In the genomic region with DNA sequence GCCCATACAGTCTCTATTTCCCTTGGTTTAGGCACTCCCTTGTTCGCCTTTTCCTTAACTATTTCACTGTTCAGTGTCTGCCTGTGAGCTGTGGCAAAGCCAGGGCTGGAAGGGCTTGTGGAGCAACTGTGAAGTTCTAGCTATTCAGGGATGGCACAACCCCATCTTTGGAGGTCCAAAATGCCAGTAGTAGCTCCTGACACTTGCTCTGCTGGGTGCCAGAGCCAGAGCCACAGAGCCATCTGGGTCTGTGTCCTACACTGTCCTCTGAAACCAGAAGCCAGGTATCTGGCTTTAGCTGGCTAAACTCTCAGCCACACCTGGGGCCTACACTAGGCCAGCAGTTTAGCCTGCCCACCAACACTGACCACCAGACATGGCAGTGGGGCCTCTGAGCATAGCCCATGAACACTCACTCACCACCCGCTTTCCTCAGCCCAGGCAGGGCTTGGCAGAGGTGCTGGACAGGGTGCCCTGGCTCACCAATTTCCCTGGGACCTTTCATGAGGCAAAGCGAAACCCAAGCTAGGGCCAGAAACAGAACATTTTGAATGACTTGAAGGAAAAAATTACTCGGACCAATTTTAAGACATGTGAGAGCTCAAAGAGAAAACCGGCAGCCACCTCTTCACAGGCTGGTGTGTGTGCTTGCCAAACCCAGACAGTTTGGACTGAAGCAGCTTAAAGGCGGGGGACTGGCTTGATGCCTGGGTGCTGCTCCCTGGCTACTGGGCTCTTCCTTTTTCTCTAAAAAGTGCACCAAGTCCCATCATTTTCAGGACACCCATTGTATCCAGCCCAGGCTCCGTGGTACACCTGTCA, we compare ENCODE assay signal across 15 mouse cellular contexts.
DNase-seq lines count a peak whose midpoint lies in the region; ATAC-seq and TF ChIP-seq lines count a peak whose summit lies in the region.
"Had no signal": no experiment of that assay in that cellular context is flagged by ENCODE, and none has a peak within 500 bp of the region (broad histone marks: within the 10 kb centered on the region; RNA-seq: fewer than 3 reads in every experiment).

No protein-coding gene starts in this region.

- ATAC-seq in forebrain, embryonic 14.5 days = no peak
- ATAC-seq in embryonic facial prominence, embryonic 14.5 days (ENCODE audit: low read depth) = no peak

- no peak overlapping the region for H3K4me2 ChIP-seq in forebrain, embryonic 14.5 days (ENCODE audit: low read length)
- peak overlapping the region; percentile 17; the same call in 1 of the 2 replicates for H3K4me2 ChIP-seq in CH12.LX (ENCODE audit: insufficient read depth, low read depth, poor library complexity, severe bottlenecking)
- no peak overlapping the region for H3K4me2 ChIP-seq in embryonic facial prominence, embryonic 14.5 days (ENCODE audit: low read depth, low read length)
- H3K4me2 ChIP-seq: forebrain, embryonic 12.5 days; hindbrain, embryonic 15.5 days; liver, embryonic 15.5 days had no signal

- no peak for TF ChIP-seq RAD21 in CH12.LX (IDR thresholded peaks at IDR 0.05; ENCODE audit: low read depth, low read length)

- intact Hi-C loops in left cerebral cortex, postnatal 14 days (cut with DNase I) = no loop called here

- no peak for TF ChIP-seq POLR2A in CH12.LX (IDR thresholded peaks at IDR 0.05; ENCODE audit: low read depth, low read length)

- H3K4me1 ChIP-seq in forebrain, embryonic 10.5 days = peaks cover 15% of the 10 kb centered on the region
- H3K4me1 ChIP-seq in forebrain, embryonic 14.5 days (ENCODE audit: control insufficient read depth, insufficient read depth, low read length) = no peaks in the 10 kb centered on the region
- H3K4me1 ChIP-seq in CH12.LX (ENCODE audit: control insufficient read depth in 1 of 2, insufficient read depth in 2 of 2) = peaks cover 10 to 16% of the 10 kb centered on the region in 2 experiments
- H3K4me1 ChIP-seq in embryonic facial prominence, embryonic 14.5 days (ENCODE audit: control insufficient read depth, insufficient read depth, low read length) = no peaks in the 10 kb centered on the region
- H3K4me1 ChIP-seq: hindbrain, embryonic 15.5 days; liver, embryonic 15.5 days; megakaryocyte, embryonic 14.5 days had no signal

- peak; percentile 59 for TF ChIP-seq EP300 in CH12.LX (IDR thresholded peaks at IDR 0.05; ENCODE audit: low read length)

- in situ Hi-C loops in CH12.LX (cut with MboI; ENCODE audit: low pct_ligation_motif_present, low pct_unique_long_range_greater_than_20kb, low sequenced_read_pairs) = no loop called here

- 0 out of 2 replicates have a peak overlapping the region, but pooled peaks have one; percentile 1 for H3K27ac ChIP-seq in forebrain, embryonic 10.5 days
- H3K27ac ChIP-seq in forebrain, embryonic 14.5 days (ENCODE audit: low read depth, low read length) = no peak overlapping the region
- no peak overlapping the region for H3K27ac ChIP-seq in CH12.LX (ENCODE audit: insufficient read depth, low read depth)
- no peak overlapping the region for H3K27ac ChIP-seq in embryonic facial prominence, embryonic 14.5 days (replicated peaks; ENCODE audit: low read depth, low read length)
- H3K27ac ChIP-seq: forebrain, embryonic 12.5 days; heart, embryonic 10.5 days; hindbrain, embryonic 15.5 days; liver, embryonic 15.5 days had no signal

- no peak overlapping the region for H3K9ac ChIP-seq in forebrain, embryonic 14.5 days (ENCODE audit: low read length)
- no peak overlapping the region for H3K9ac ChIP-seq in CH12.LX (ENCODE audit: insufficient read depth, low read depth)
- H3K9ac ChIP-seq in embryonic facial prominence, embryonic 14.5 days (ENCODE audit: low read depth, low read length) = no peak overlapping the region
- H3K9ac ChIP-seq: forebrain, embryonic 12.5 days; hindbrain, embryonic 15.5 days; liver, embryonic 15.5 days had no signal

- DNase-seq in forebrain, embryonic 10.5 days (ENCODE audit: extremely low spot score, low spot score) = no peak
- DNase-seq in forebrain, embryonic 14.5 days (ENCODE audit: low spot score) = no peak
- peak; percentile 19 for DNase-seq in CH12.LX (ENCODE audit: extremely low read depth)
- peak; percentile 31 for DNase-seq in embryonic facial prominence, embryonic 14.5 days (ENCODE audit: low spot score)
- peak; percentile 37 to 53 for DNase-seq in left cerebral cortex, postnatal 14 days (ENCODE audit: low spot score in 2 of 2)
- DNase-seq in adrenal gland, postnatal 10 days = no peak
- DNase-seq in c-Kit-positive CD71-positive TER-119-positive erythroid progenitor cells, embryonic 14.5 days (ENCODE audit: low spot score) = no peak
- no peak for DNase-seq in heart, adult 18-20 months
- DNase-seq: adrenal gland, adult 8-10 months; thymus, postnatal 14 days had no signal

- TF ChIP-seq CTCF in CH12.LX (conservative IDR thresholded peaks at IDR 0.05 in 1 of 2, IDR thresholded peaks at IDR 0.05 in 1 of 2; ENCODE audit: low read depth in 2 of 2, low read length in 2 of 2) = no peak

- no peaks in the 10 kb centered on the region for H3K9me3 ChIP-seq in forebrain, embryonic 10.5 days
- H3K9me3 ChIP-seq in forebrain, embryonic 14.5 days (replicated peaks; ENCODE audit: control insufficient read depth, low read length) = no peaks in the 10 kb centered on the region
- H3K9me3 ChIP-seq in CH12.LX (replicated peaks; ENCODE audit: low read length) = no peaks in the 10 kb centered on the region
- H3K9me3 ChIP-seq in embryonic facial prominence, embryonic 14.5 days (ENCODE audit: control insufficient read depth, low read length) = no peaks in the 10 kb centered on the region
- H3K9me3 ChIP-seq: forebrain, embryonic 12.5 days; heart, embryonic 10.5 days; hindbrain, embryonic 15.5 days; liver, embryonic 15.5 days; megakaryocyte, embryonic 14.5 days had no signal

- H3K36me3 ChIP-seq in forebrain, embryonic 10.5 days (replicated peaks) = no peaks in the 10 kb centered on the region
- H3K36me3 ChIP-seq in forebrain, embryonic 14.5 days (ENCODE audit: control insufficient read depth, insufficient read depth, low read length) = no peaks in the 10 kb centered on the region
- H3K36me3 ChIP-seq in CH12.LX (replicated peaks in 1 of 2; ENCODE audit: control insufficient read depth in 1 of 2, insufficient read depth in 1 of 2, low read length in 1 of 2) = no peaks in the 10 kb centered on the region
- no peaks in the 10 kb centered on the region for H3K36me3 ChIP-seq in embryonic facial prominence, embryonic 14.5 days (ENCODE audit: control insufficient read depth, insufficient read depth, low read length)
- H3K36me3 ChIP-seq: forebrain, embryonic 12.5 days; heart, embryonic 10.5 days; hindbrain, embryonic 15.5 days; liver, embryonic 15.5 days had no signal

- H3K27me3 ChIP-seq in forebrain, embryonic 10.5 days (ENCODE audit: poor library complexity, severe bottlenecking) = no peaks in the 10 kb centered on the region
- H3K27me3 ChIP-seq in forebrain, embryonic 14.5 days (replicated peaks; ENCODE audit: control insufficient read depth, insufficient read depth, low read length) = no peaks in the 10 kb centered on the region
- no peaks in the 10 kb centered on the region for H3K27me3 ChIP-seq in CH12.LX (replicated peaks)
- no peaks in the 10 kb centered on the region for H3K27me3 ChIP-seq in embryonic facial prominence, embryonic 14.5 days (replicated peaks; ENCODE audit: control insufficient read depth, insufficient read depth, low read length)
- H3K27me3 ChIP-seq: forebrain, embryonic 12.5 days; hindbrain, embryonic 15.5 days; liver, embryonic 15.5 days had no signal

- dilution Hi-C loops in CH12.LX (cut with MboI; ENCODE audit: extremely low pct_ligation_motif_present, extremely low pct_unique_long_range_greater_than_20kb, low sequenced_read_pairs) = no loop called here

- H3K79me2 ChIP-seq in CH12.LX (replicated peaks; ENCODE audit: control insufficient read depth, extremely low read depth, insufficient read depth, poor library complexity, severe bottlenecking) = no peaks in the 10 kb centered on the region

- WGBS in forebrain, embryonic 10.5 days = 91% methylated on average over 7 of the region's 7 CpGs
- 86% methylated on average over 7 of the region's 7 CpGs for WGBS in forebrain, embryonic 14.5 days
- WGBS in embryonic facial prominence, embryonic 14.5 days = 77% methylated on average over 7 of the region's 7 CpGs

- H3K4me3 ChIP-seq in forebrain, embryonic 10.5 days = no peak overlapping the region
- no peak overlapping the region for H3K4me3 ChIP-seq in forebrain, embryonic 14.5 days (ENCODE audit: low read depth, low read length)
- H3K4me3 ChIP-seq in CH12.LX (replicated peaks in 1 of 3; ENCODE audit: low read depth in 2 of 3, low read length in 2 of 3, poor library complexity in 1 of 3) = no peak overlapping the region
- H3K4me3 ChIP-seq in embryonic facial prominence, embryonic 14.5 days (ENCODE audit: low read depth, low read length) = no peak overlapping the region
- H3K4me3 ChIP-seq: forebrain, embryonic 12.5 days; heart, embryonic 10.5 days; hindbrain, embryonic 15.5 days; liver, embryonic 15.5 days; megakaryocyte, embryonic 14.5 days had no signal

TF ChIP-seq in CH12.LX, 34 proteins besides CTCF, POLR2A, EP300 and RAD21:
- peak; percentile 30; the same call in 1 of the 2 replicates for TF ChIP-seq ETS1 (conservative IDR thresholded peaks at IDR 0.05; ENCODE audit: low read depth, low read length)
- TF ChIP-seq TBP (conservative IDR thresholded peaks at IDR 0.05; ENCODE audit: low read depth, low read length) = peak; percentile 59; the same call in 1 of the 2 replicates
- TF ChIP-seq MAZ (IDR thresholded peaks at IDR 0.05; ENCODE audit: low read depth, low read length) = no peak
- peak; percentile 82 for TF ChIP-seq IRF4 (IDR thresholded peaks at IDR 0.05; ENCODE audit: low read depth, low read length)
- no peak for TF ChIP-seq POLR2AphosphoS2 (IDR thresholded peaks at IDR 0.05; ENCODE audit: low read depth, low read length)
- TF ChIP-seq BHLHE40 (IDR thresholded peaks at IDR 0.05; ENCODE audit: low read depth, low read length) = peak; percentile 40; the same call in 1 of the 2 replicates
- peak; percentile 34; the same call in 1 of the 2 replicates for TF ChIP-seq MEF2A (IDR thresholded peaks at IDR 0.05; ENCODE audit: borderline replicate concordance, low read depth, low read length)
- 0 out of 2 replicates have a peak, but pooled peaks have one; percentile 45 for TF ChIP-seq UBTF (IDR thresholded peaks at IDR 0.05; ENCODE audit: low read depth, low read length)
- peak; percentile 55; the same call in 1 of the 2 replicates for TF ChIP-seq JUN (IDR thresholded peaks at IDR 0.05; ENCODE audit: insufficient read depth, low read depth, low read length)

Comparison
In these comparisons a context has a peak if more than half of its experiments do, and no peak if none do; other contexts are left out.
1. DNase-seq: peak in CH12.LX (single experiment), embryonic facial prominence, embryonic 14.5 days (single experiment) and left cerebral cortex, postnatal 14 days (2 of 2); none in forebrain, embryonic 10.5 days (single experiment), forebrain, embryonic 14.5 days (single experiment), adrenal gland, postnatal 10 days (single experiment), c-Kit-positive CD71-positive TER-119-positive erythroid progenitor cells, embryonic 14.5 days (single experiment) and heart, adult 18-20 months (0 of 2).